Mouse (Mus musculus) C2C12 (cell line): ENCODE data around the gene Ccdc50. TPM values are rescaled to one million over a fixed set of nuclear protein-coding genes. Genes with fewer than 3 reads are reported as not detected.

Source experiments
- H3K27me3 ChIP-seq: one replicate; pipeline ENCODE4 v1.6.1; 2011; ENCODE audit not compliant: control insufficient read depth, insufficient read depth, insufficient read length
- H3K36me3 ChIP-seq: one replicate; pipeline ENCODE4 v1.6.1; 2011; ENCODE audit not compliant: control insufficient read depth, insufficient read depth
- H3K4me3 ChIP-seq: one replicate; pipeline ENCODE4 v1.5.1; 2011; ENCODE audit warnings: mild to moderate bottlenecking, control low read depth; ENCODE audit not compliant: poor library complexity, insufficient read depth, severe bottlenecking
- H3K79me2 ChIP-seq: one replicate; pipeline ENCODE4 v1.6.1; 2011; ENCODE audit not compliant: control insufficient read depth, insufficient read depth
- H3K79me3 ChIP-seq: one replicate; pipeline ENCODE4 v1.6.1; 2011; ENCODE audit warnings: low read depth, control low read depth
- H3ac ChIP-seq: one replicate; pipeline ENCODE3; 2011; ENCODE audit warnings: low read depth; ENCODE audit not compliant: control insufficient read depth, insufficient read length
- CEBPB ChIP-seq: IDR thresholded peaks from one replicate; pipeline ENCODE4 v1.6.1; 2011; ENCODE audit warnings: low read depth, mild to moderate bottlenecking, control low read depth, moderate library complexity
- CTCF ChIP-seq: IDR thresholded peaks from one replicate; pipeline ENCODE4 v1.5.1; 2011; ENCODE audit not compliant: control insufficient read depth, insufficient read depth, insufficient read length
- FOSL1 ChIP-seq: IDR thresholded peaks from one replicate; pipeline ENCODE4 v1.8.0; 2011; ENCODE audit warnings: mild to moderate bottlenecking, low read length; ENCODE audit not compliant: poor library complexity, insufficient read depth, severe bottlenecking
- MAX ChIP-seq: IDR thresholded peaks from one replicate; pipeline ENCODE4 v1.6.1; 2011; ENCODE audit warnings: mild to moderate bottlenecking, control low read depth
- MYOD1 ChIP-seq: IDR thresholded peaks from one replicate; pipeline ENCODE4 v1.6.1; 2011; ENCODE audit warnings: low read depth; ENCODE audit not compliant: control insufficient read depth, insufficient read length
- MYOG ChIP-seq: IDR thresholded peaks from one replicate; pipeline ENCODE4 v1.6.1; 2011; ENCODE audit not compliant: control insufficient read depth, insufficient read length; ENCODE audit errors: extremely low read depth
- USF1 ChIP-seq: IDR thresholded peaks from one replicate; pipeline ENCODE4 v1.6.1; 2011; ENCODE audit warnings: low read depth, mild to moderate bottlenecking, control low read depth, moderate library complexity
- polyA plus RNA-seq: library from polyadenylated mRNA; unstranded; fragments of >200 nt; fragmentation: generic; extraction: Trizol; gene quantifications from one replicate; pipeline ENCODE4 v1.2.1, GENCODE M21; 2012; ENCODE audit warnings: missing spikeins

Gene Ccdc50
- polyA plus RNA-seq, 1 experiment: 9.9 TPM

GRCm38 (mm10) chr16:27453823-27454222, 65.2 kb downstream of the Ccdc50 start:
- Histone ChIP-seq H3K79me3 (no peaks in the 10 kb centered on the region), H3K79me2 (no peaks in the 10 kb centered on the region), H3K36me3 (no peaks in the 10 kb centered on the region), H3K4me3 (no peak overlapping the region), H3K27me3 (no peaks in the 10 kb centered on the region), H3ac (no peak overlapping the region)
- TF ChIP-seq CEBPB: no peak
- no peak for TF ChIP-seq CTCF
- TF ChIP-seq USF1: no peak
- no peak for TF ChIP-seq MYOG
- no peak for TF ChIP-seq MAX
- TF ChIP-seq FOSL1: no peak
- TF ChIP-seq MYOD1: no peak

DNA sequence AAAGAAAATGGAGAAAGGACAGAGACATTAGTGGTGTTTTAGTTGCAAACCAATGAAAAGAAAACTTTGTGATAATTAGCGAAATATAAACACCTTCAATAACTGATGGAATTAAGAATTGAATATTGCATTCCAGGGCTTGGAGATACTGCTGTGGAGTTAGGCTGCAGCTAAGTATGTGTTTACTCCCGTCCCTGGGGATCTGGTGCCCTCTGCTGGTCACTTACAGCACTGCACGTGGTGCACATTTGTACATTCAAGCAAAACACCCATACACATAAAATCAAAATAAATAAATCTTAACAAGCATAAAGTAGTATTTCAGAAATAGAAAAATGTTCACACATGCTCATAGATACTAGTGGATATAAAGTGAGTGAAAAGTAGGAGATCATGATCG, 68.6 kb downstream of the Ccdc50 start:
- Histone ChIP-seq H3K36me3 (no peaks in the 10 kb centered on the region), H3K27me3 (no peaks in the 10 kb centered on the region), H3K79me2 (no peaks in the 10 kb centered on the region), H3K4me3 (no peak overlapping the region), H3ac (no peak overlapping the region), H3K79me3 (no peaks in the 10 kb centered on the region)
- peak; percentile 77 for TF ChIP-seq CTCF
- peak; percentile 68 for TF ChIP-seq USF1
- no peak for TF ChIP-seq MYOD1
- no peak for TF ChIP-seq FOSL1
- TF ChIP-seq MAX: peak; percentile 96
- no peak for TF ChIP-seq MYOG
- TF ChIP-seq CEBPB: no peak

GRCm38 (mm10) chr16:27468731-27469130, 80.1 kb downstream of the Ccdc50 start:
- Histone ChIP-seq H3ac (no peak overlapping the region), H3K27me3 (no peaks in the 10 kb centered on the region), H3K79me2 (no peaks in the 10 kb centered on the region), H3K4me3 (no peak overlapping the region), H3K36me3 (no peaks in the 10 kb centered on the region), H3K79me3 (no peaks in the 10 kb centered on the region)
- TF ChIP-seq MAX (no peak), FOSL1 (no peak), CTCF (peak; percentile 35), MYOG (no peak), USF1 (no peak), MYOD1 (no peak), CEBPB (no peak)

GRCm38 (mm10) chr16:27471389-27471788, 82.7 kb downstream of the Ccdc50 start:
- H3K36me3 ChIP-seq: no peaks in the 10 kb centered on the region
- no peak overlapping the region for H3K4me3 ChIP-seq
- H3K79me3 ChIP-seq: no peaks in the 10 kb centered on the region
- H3K79me2 ChIP-seq: no peaks in the 10 kb centered on the region
- TF ChIP-seq MAX (no peak), MYOG (no peak), USF1 (no peak), CEBPB (no peak), FOSL1 (no peak), CTCF (no peak), MYOD1 (no peak)
- no peaks in the 10 kb centered on the region for H3K27me3 ChIP-seq
- no peak overlapping the region for H3ac ChIP-seq

- no peaks in the 10 kb centered on the region for H3K36me3 ChIP-seq
- H3K79me3 ChIP-seq: no peaks in the 10 kb centered on the region
- H3K27me3 ChIP-seq: no peaks in the 10 kb centered on the region
- no peak for TF ChIP-seq FOSL1
- no peak for TF ChIP-seq CTCF
- no peak for TF ChIP-seq CEBPB
- no peak for TF ChIP-seq MYOD1
- no peak for TF ChIP-seq MYOG
- no peak for TF ChIP-seq MAX
- no peak for TF ChIP-seq USF1
- no peak overlapping the region for H3ac ChIP-seq
- no peaks in the 10 kb centered on the region for H3K79me2 ChIP-seq
- H3K4me3 ChIP-seq: no peak overlapping the region
Measured at GRCm38 (mm10) chr16:27483834-27484233, 95.2 kb downstream of the Ccdc50 start.

Other genes with a start within 250 kb of the Ccdc50 start
- gene Ostn, start 81.4 kb upstream of the Ccdc50 start, polyA plus RNA-seq: not detected
- gene Uts2b, start 18.6 kb upstream of the Ccdc50 start, polyA plus RNA-seq: not detected